Mouse (Mus musculus) kidney, embryonic 16.5 days (tissue): ENCODE measurements at regions not wholly inside any gene's neighbourhood (a gene's known extent, or its start where the extent isn't known, plus 50 kb on each side); places are given as distances from the start of the nearest gene placed in this dataset.
"Not testable (repeated sequence)": the region's sequence is repeated elsewhere in the genome, so short reads cannot be mapped to it uniquely, and the experiment has no call there.

Source experiments
- ATAC-seq: fragments of 200-750 bp; cut with Nextera tagmentation; 2 replicates; pipeline ENCODE4 v1.8.0; 2017; ENCODE audit warnings: moderate TSS enrichment; ENCODE audit not compliant: low FRiP score, low TSS enrichment
- H3K27ac ChIP-seq: fragments of 300-500 bp; sonication (generic); 2 replicates; pipeline ENCODE4 v1.5.1; 2014; ENCODE audit warnings: low read length
- H3K27me3 ChIP-seq: fragments of 300-500 bp; sonication (generic); 2 replicates; pipeline ENCODE4 v1.6.1; 2014; ENCODE audit warnings: low read length, control low read depth, mixed read lengths; ENCODE audit not compliant: insufficient read depth
- H3K36me3 ChIP-seq: fragments of 300-500 bp; sonication (generic); 2 replicates; pipeline ENCODE4 v1.6.1; 2014; ENCODE audit warnings: low read length, control low read depth, mixed read lengths; ENCODE audit not compliant: insufficient read depth
- H3K4me1 ChIP-seq: fragments of 300-500 bp; sonication (generic); 2 replicates; pipeline ENCODE4 v1.6.1; 2014; ENCODE audit warnings: low read length, control low read depth, mixed read lengths; ENCODE audit not compliant: insufficient read depth
- H3K4me2 ChIP-seq: fragments of 300-500 bp; sonication (generic); replicated peaks from 2 replicates; pipeline ENCODE4 v1.6.1; 2014; ENCODE audit warnings: low read depth, low read length
- H3K4me3 ChIP-seq: fragments of 300-500 bp; sonication (generic); 2 replicates; pipeline ENCODE4 v1.5.1; 2014; ENCODE audit warnings: mild to moderate bottlenecking, low read length
- H3K9ac ChIP-seq: fragments of 300-500 bp; sonication (generic); replicated peaks from 2 replicates; pipeline ENCODE4 v1.6.1; 2014; ENCODE audit warnings: low read length
- H3K9me3 ChIP-seq: fragments of 300-500 bp; sonication (generic); 2 replicates; pipeline ENCODE4 v1.6.1; 2016; ENCODE audit warnings: low read length, control low read depth
- WGBS: fragments of 180-500 bp; shearing (Covaris S2); extraction: QIAGEN DNeasy Blood & Tissue Kit; methylation state at CpG from one replicate; pipeline ENCODE4 v1.1.7; 2014; 5-methylcytosine and 5-hydroxymethylcytosine counted together

GRCm38 (mm10) chr19:59516957-59517356, 58.8 kb downstream of the Emx2 start:
- H3K36me3 ChIP-seq, result no peaks in the 10 kb centered on the region
- H3K4me1 ChIP-seq, result no peaks in the 10 kb centered on the region
- no peaks in the 10 kb centered on the region for H3K27me3 ChIP-seq
- H3K4me2 ChIP-seq, result no peak overlapping the region
- no peaks in the 10 kb centered on the region for H3K9me3 ChIP-seq
- 85% methylated on average over 4 of the region's 4 CpGs for WGBS
- no peak overlapping the region for H3K9ac ChIP-seq
- H3K4me3 ChIP-seq, result no peak overlapping the region
- no peak for ATAC-seq
- H3K27ac ChIP-seq, result no peak overlapping the region

- WGBS, result 77% methylated on average over 3 of the region's 3 CpGs
- Histone ChIP-seq H3K9me3 (no peaks in the 10 kb centered on the region), H3K36me3 (no peaks in the 10 kb centered on the region), H3K4me2 (no peak overlapping the region), H3K27ac (no peak overlapping the region), H3K4me3 (no peak overlapping the region), H3K27me3 (no peaks in the 10 kb centered on the region), H3K4me1 (no peaks in the 10 kb centered on the region), H3K9ac (no peak overlapping the region)
- no peak for ATAC-seq
Observed at GRCm38 (mm10) chr19:59519156-59519555, 61.0 kb downstream of the Emx2 start.

- ATAC-seq, result peak; percentile 70
- H3K4me3 ChIP-seq, result no peak overlapping the region
- H3K27ac ChIP-seq, result no peak overlapping the region
- no peaks in the 10 kb centered on the region for H3K27me3 ChIP-seq
- H3K9me3 ChIP-seq, result no peaks in the 10 kb centered on the region
- H3K9ac ChIP-seq, result no peak overlapping the region
- no peak overlapping the region for H3K4me2 ChIP-seq
- H3K36me3 ChIP-seq, result no peaks in the 10 kb centered on the region
- WGBS, result 67% methylated on average over 11 of the region's 11 CpGs
- no peaks in the 10 kb centered on the region for H3K4me1 ChIP-seq
Observed at GRCm38 (mm10) chr19:59522176-59522575, 64.0 kb downstream of the Emx2 start.

GRCm38 (mm10) chr19:59523356-59523755, 65.2 kb downstream of the Emx2 start:
- no peak overlapping the region for H3K4me2 ChIP-seq
- no peaks in the 10 kb centered on the region for H3K27me3 ChIP-seq
- ATAC-seq, result no peak
- H3K9ac ChIP-seq, result no peak overlapping the region
- no peaks in the 10 kb centered on the region for H3K36me3 ChIP-seq
- H3K27ac ChIP-seq, result no peak overlapping the region
- no peaks in the 10 kb centered on the region for H3K4me1 ChIP-seq
- WGBS, result 63% methylated on average over 10 of the region's 10 CpGs
- H3K4me3 ChIP-seq, result no peak overlapping the region
- H3K9me3 ChIP-seq, result no peaks in the 10 kb centered on the region

DNA sequence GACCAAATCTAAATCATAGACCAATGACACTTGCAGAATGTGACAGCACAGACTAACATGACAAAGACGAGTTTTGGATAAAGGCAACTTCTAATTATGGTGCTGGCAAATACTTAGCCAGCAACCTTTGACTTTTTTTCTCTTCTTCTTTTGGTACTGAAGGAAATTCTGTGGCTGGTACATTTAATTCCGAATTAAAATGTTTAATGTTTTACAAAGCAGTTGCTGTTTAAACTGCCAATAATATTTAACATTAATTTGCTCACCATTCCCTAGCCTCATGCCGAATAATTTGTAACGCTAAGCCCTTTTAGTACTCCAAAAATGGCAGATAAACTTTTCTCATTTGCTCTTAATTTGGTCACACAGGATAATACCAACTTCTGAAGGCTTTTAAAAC, 105.9 kb downstream of the Emx2 start:
- Histone ChIP-seq H3K27ac (no peak overlapping the region), H3K4me1 (no peaks in the 10 kb centered on the region), H3K9ac (no peak overlapping the region), H3K36me3 (no peaks in the 10 kb centered on the region), H3K9me3 (0 out of 2 replicates have a peak, but pooled peaks cover 3% of the 10 kb centered on the region), H3K4me3 (no peak overlapping the region), H3K27me3 (no peaks in the 10 kb centered on the region), H3K4me2 (no peak overlapping the region)
- ATAC-seq, result no peak
- 67% methylated on average over 4 of the region's 4 CpGs for WGBS

GRCm38 (mm10) chr19:59568907-59569306, 110.7 kb downstream of the Emx2 start:
- Histone ChIP-seq H3K27me3 (no peaks in the 10 kb centered on the region), H3K36me3 (no peaks in the 10 kb centered on the region)

DNA sequence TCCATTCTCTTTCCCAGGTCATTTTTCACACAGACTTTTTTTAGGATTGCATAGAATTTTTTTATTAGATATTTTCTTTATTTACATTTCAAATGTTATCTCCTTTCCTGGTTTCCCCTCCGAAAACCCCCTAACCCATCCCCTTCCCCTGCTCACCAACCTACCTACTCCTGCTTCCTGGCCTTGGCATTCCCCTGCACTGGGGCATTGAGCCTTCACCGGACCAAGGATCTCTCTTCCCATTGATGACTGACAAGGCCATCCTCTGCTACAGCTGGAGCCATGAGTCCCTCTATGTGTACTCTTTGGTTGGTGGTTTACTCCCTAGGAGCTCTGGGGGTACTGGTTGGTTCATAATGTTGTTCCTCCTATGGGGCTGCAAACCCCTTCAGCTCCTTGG, 111.4 kb downstream of the Emx2 start:
- H3K9ac ChIP-seq, ATAC-seq, H3K4me2 ChIP-seq, H3K4me1 ChIP-seq, H3K4me3 ChIP-seq, H3K9me3 ChIP-seq, H3K36me3 ChIP-seq, H3K27ac ChIP-seq, H3K27me3 ChIP-seq: not testable (repeated sequence)
- 86% methylated on average over 2 of the region's 2 CpGs for WGBS

More at GRCm38 (mm10) chr19:59568907-59569306, 110.7 kb downstream of the Emx2 start:
- no peak overlapping the region for H3K9ac ChIP-seq
- no peak overlapping the region for H3K4me3 ChIP-seq
- no peak overlapping the region for H3K27ac ChIP-seq
- H3K9me3 ChIP-seq, result 0 out of 2 replicates have a peak, but pooled peaks cover 3% of the 10 kb centered on the region
- H3K4me1 ChIP-seq, result no peaks in the 10 kb centered on the region
- ATAC-seq, result 0 out of 2 replicates have a peak, but pooled peaks have one; percentile 63
- H3K4me2 ChIP-seq, result no peak overlapping the region

DNA sequence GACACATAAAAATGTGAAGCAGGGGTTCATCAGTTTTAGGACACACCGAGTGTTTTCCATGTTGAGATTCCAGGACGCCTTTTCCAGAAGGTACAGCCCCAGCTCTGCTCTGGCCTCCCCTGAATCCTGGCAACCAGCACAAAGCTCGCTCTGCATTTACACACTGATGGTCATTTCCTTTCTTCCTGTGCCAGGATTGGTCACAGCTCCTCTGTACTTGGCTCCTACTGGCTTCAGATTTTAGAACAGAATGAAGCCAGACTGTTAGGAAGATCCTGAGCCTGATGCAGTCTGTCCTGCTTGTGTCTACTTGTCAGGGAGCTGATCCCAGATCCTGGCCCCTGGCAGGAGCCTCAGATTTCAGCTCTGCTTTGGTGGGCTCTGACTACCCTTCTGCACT, 116.2 kb downstream of the Emx2 start:
- Histone ChIP-seq H3K4me2 (no peak overlapping the region), H3K27me3 (no peaks in the 10 kb centered on the region), H3K4me1 (no peaks in the 10 kb centered on the region), H3K27ac (no peak overlapping the region), H3K36me3 (no peaks in the 10 kb centered on the region), H3K9me3 (no peaks in the 10 kb centered on the region), H3K9ac (no peak overlapping the region), H3K4me3 (no peak overlapping the region)
- WGBS, result 71% methylated on average over 3 of the region's 3 CpGs
- no peak for ATAC-seq

GRCm38 (mm10) chr19:59577886-59578285, 119.7 kb downstream of the Emx2 start:
- no peaks in the 10 kb centered on the region for H3K36me3 ChIP-seq
- no peak overlapping the region for H3K27ac ChIP-seq
- no peaks in the 10 kb centered on the region for H3K27me3 ChIP-seq
- H3K9ac ChIP-seq, result no peak overlapping the region
- no peaks in the 10 kb centered on the region for H3K4me1 ChIP-seq
- no peaks in the 10 kb centered on the region for H3K9me3 ChIP-seq
- WGBS, result 87% methylated on average over 9 of the region's 9 CpGs
- ATAC-seq, result no peak
- H3K4me3 ChIP-seq, result no peak overlapping the region
- no peak overlapping the region for H3K4me2 ChIP-seq

- Histone ChIP-seq H3K27me3 (no peaks in the 10 kb centered on the region), H3K4me2 (no peak overlapping the region), H3K4me3 (no peak overlapping the region), H3K9me3 (no peaks in the 10 kb centered on the region), H3K27ac (no peak overlapping the region), H3K9ac (no peak overlapping the region), H3K4me1 (no peaks in the 10 kb centered on the region), H3K36me3 (no peaks in the 10 kb centered on the region)
- ATAC-seq, result no peak
- 91% methylated on average over 1 of the region's 1 CpGs for WGBS
Observed at GRCm38 (mm10) chr19:59579676-59580075, 121.5 kb downstream of the Emx2 start.

DNA sequence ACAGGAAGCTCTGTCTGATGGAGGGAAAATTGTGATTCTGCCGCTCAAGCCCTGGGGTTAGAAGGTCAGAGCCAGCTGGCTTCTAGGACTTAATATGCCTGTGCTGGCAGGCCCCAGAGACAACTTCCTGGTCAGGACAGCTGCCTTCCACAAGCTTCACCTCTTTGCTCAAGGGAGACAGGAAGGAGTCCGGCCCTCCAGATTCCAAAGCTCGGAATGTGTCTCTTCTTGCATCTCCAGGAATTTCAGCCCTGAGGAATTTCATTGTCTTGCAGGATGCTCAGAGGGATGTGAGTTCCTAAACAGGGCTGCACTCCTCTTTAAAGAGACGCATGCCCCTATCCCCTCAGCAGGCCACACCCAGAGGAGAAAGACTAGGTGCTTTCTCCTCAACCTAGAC, 127.7 kb downstream of the Emx2 start:
- 46% methylated on average over 4 of the region's 4 CpGs for WGBS
- H3K4me2 ChIP-seq, result no peak overlapping the region

More for the DNA sequence above, 127.7 kb downstream of the Emx2 start:
- H3K4me3 ChIP-seq, result no peak overlapping the region
- peaks cover 13% of the 10 kb centered on the region; the same call in 1 of the 2 replicates for H3K4me1 ChIP-seq
- no peak overlapping the region for H3K9ac ChIP-seq
- ATAC-seq, result no peak
- H3K9me3 ChIP-seq, result no peaks in the 10 kb centered on the region
- H3K36me3 ChIP-seq, result no peaks in the 10 kb centered on the region
- H3K27ac ChIP-seq, result no peak overlapping the region
- H3K27me3 ChIP-seq, result no peaks in the 10 kb centered on the region
